Mouse (Mus musculus) frontal cortex, postnatal 10 days (tissue): Measurements from ENCODE around the gene Cyyr1.

Experiments
- DNase-seq, 2 experiments: peaks; one replicate each; pipeline ENCODE4 v3.0.0; 2022; ENCODE audit warnings: low spot score in 2 of 2, mixed read lengths in 1 of 2

The Cyyr1 gene

GRCm38 (mm10) chr16:85470057-85470456 lies 83.1 kb downstream of the Cyyr1 start:
- DNase-seq = no peak

- DNase-seq = no peak
Measured at GRCm38 (mm10) chr16:85455043-85455442, 98.2 kb downstream of the Cyyr1 start.

- no peak for DNase-seq
Measured at GRCm38 (mm10) chr16:85446306-85446705, 106.9 kb downstream of the Cyyr1 start.

GRCm38 (mm10) chr16:85445801-85446200 lies 107.4 kb downstream of the Cyyr1 start:
- DNase-seq = no peak

GRCm38 (mm10) chr16:85435427-85435826 lies 117.8 kb downstream of the Cyyr1 start:
- DNase-seq = no peak

GRCm38 (mm10) chr16:85429173-85429572 lies 124.0 kb downstream of the Cyyr1 start:
- no peak for DNase-seq

GRCm38 (mm10) chr16:85422889-85423288 lies 130.3 kb downstream of the Cyyr1 start:
- no peak for DNase-seq

- no peak for DNase-seq
Measured at GRCm38 (mm10) chr16:85415415-85415814, 137.8 kb downstream of the Cyyr1 start.

- DNase-seq = no peak
Measured at GRCm38 (mm10) chr16:85393430-85393948, 159.7 kb downstream of the Cyyr1 start.

- no peak for DNase-seq
Measured at GRCm38 (mm10) chr16:85386801-85387200, 166.4 kb downstream of the Cyyr1 start.
